Mouse (Mus musculus) thymus, adult 2 months (tissue): Measurements from ENCODE around the gene Akap13.

Experiments used
- CTCF ChIP-seq: fragments of 200-500 bp; IDR thresholded peaks from 2 replicates; pipeline ENCODE4 v1.5.1; 2012; ENCODE audit warnings: mild to moderate bottlenecking, control low read depth, low read length, moderate library complexity, borderline replicate concordance; ENCODE audit not compliant: control insufficient read depth, poor library complexity, insufficient read depth; ENCODE audit errors: extremely low read depth
- POLR2A ChIP-seq: fragments of 200-500 bp; IDR thresholded peaks from 2 replicates; pipeline ENCODE4 v1.6.1; 2012; ENCODE audit warnings: mild to moderate bottlenecking, low read length, control low read depth, moderate library complexity; ENCODE audit not compliant: control insufficient read depth, poor library complexity, insufficient read depth; ENCODE audit errors: extremely low read depth

DNA sequence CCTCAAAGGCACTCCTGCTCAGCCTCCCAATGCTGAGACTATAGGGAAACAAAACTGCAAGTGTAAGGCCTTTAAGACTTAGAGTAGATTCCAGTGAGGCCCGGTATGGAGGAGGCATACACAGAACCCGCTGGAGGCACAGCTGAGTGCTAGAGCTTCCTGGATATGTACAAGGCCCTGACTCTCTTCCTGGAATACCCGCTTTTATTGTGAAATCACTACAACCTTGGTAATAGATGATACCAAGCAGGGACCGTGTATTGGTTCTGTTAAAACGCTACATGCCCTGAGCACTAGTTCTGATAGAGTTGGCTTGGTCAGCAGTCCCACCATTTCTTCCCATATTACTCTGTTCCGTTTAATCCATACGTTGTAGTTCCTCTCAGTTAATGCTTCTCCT is 274.3 kb downstream of the Akap13 start:
- TF ChIP-seq POLR2A: no peak
- TF ChIP-seq CTCF: no peak
